ENCODE assay signal across 8 mouse cellular contexts in the genomic region with DNA sequence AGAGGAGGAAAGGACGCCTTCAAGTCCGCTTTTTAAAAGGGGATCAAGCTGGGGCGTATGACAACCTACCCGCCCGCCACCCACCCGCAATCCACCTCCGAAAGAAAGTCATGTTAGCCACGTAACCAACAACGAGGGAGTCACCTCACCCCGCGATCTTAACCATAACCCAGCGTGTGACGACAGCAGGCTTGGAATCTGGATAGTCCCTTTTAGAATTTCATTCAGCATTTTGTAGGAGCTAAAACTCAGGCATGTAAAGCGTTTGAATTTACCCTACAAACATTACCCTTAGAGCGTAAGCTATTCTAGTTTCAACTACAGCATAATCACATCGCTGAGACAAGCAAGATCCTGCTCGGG. TPM values are rescaled to one million over a fixed set of nuclear protein-coding genes. Genes with fewer than 3 reads are reported as not detected.
DNase-seq lines count a peak whose midpoint lies in the region; ATAC-seq and TF ChIP-seq lines count a peak whose summit lies in the region.

No protein-coding gene starts in this region.

- H3K36me3 ChIP-seq in spleen, adult 2 months (ENCODE audit: control insufficient read depth, insufficient read depth, low read length) = no peaks in the 10 kb centered on the region
- peaks cover 8% of the 10 kb centered on the region for H3K36me3 ChIP-seq in limb, embryonic 14.5 days (ENCODE audit: control insufficient read depth, insufficient read depth, low read length)
- H3K36me3 ChIP-seq in stomach, embryonic 15.5 days = 0 out of 2 replicates have a peak, but pooled peaks cover under 1% of the 10 kb centered on the region

- peak; percentile 42 for ATAC-seq in limb, embryonic 14.5 days (ENCODE audit: low FRiP score, low read depth)
- no peak; the same call in 1 of the 2 replicates for ATAC-seq in stomach, embryonic 15.5 days (ENCODE audit: insufficient read depth, low FRiP score, low read depth)

- H3K9me3 ChIP-seq in limb, embryonic 14.5 days (ENCODE audit: control insufficient read depth, low read length) = no peaks in the 10 kb centered on the region
- no peaks in the 10 kb centered on the region for H3K9me3 ChIP-seq in stomach, embryonic 15.5 days

- peak overlapping the region; percentile 79 for H3K9ac ChIP-seq in limb, embryonic 14.5 days (ENCODE audit: low read depth, low read length, severe bottlenecking)
- H3K9ac ChIP-seq in stomach, embryonic 15.5 days = peak overlapping the region; percentile 40; the same call in 1 of the 2 replicates

- peak overlapping the region; percentile 2; the same call in 1 of the 2 replicates for H3K27ac ChIP-seq in cerebellum, adult 2 months (ENCODE audit: insufficient read depth, low read length)
- H3K27ac ChIP-seq in spleen, adult 2 months (ENCODE audit: insufficient read depth, low read length) = peak overlapping the region; percentile 72
- H3K27ac ChIP-seq in limb, embryonic 14.5 days (replicated peaks; ENCODE audit: low read depth, low read length) = peak overlapping the region; percentile 81
- H3K27ac ChIP-seq in stomach, embryonic 15.5 days = peak overlapping the region; percentile 94

- TF ChIP-seq POLR2A in cerebellum, adult 2 months (IDR thresholded peaks at IDR 0.05; ENCODE audit: borderline replicate concordance, insufficient read depth, low read length) = no peak
- no peak for TF ChIP-seq POLR2A in spleen, adult 2 months (IDR thresholded peaks at IDR 0.05; ENCODE audit: low read depth, low read length)
- no peak for TF ChIP-seq POLR2A in limb, embryonic 14.5 days (IDR thresholded peaks at IDR 0.05; ENCODE audit: borderline replicate concordance, extremely low read depth, insufficient read depth, insufficient read length)

- WGBS in cerebellum, adult 2 months = under 1% methylated on average over 17 of the region's 17 CpGs
- under 1% methylated on average over 17 of the region's 17 CpGs for WGBS in spleen, adult 2 months
- WGBS in limb, embryonic 14.5 days = under 1% methylated on average over 17 of the region's 17 CpGs
- under 1% methylated on average over 17 of the region's 17 CpGs for whole genome bisulfite sequencing in stomach, embryonic 15.5 days

- H3K4me2 ChIP-seq in limb, embryonic 14.5 days (replicated peaks; ENCODE audit: low read depth, low read length, severe bottlenecking) = peak overlapping the region; percentile 79
- H3K4me2 ChIP-seq in stomach, embryonic 15.5 days = peak overlapping the region; percentile 75

- no peak for DNase-seq in cerebellum, adult 2 months
- no peak for DNase-seq in cerebellum, postnatal 10 days
- no peak for DNase-seq in spleen, adult 2 months (ENCODE audit: low read depth in 1 of 2, low spot score in 2 of 2)
- no peak for DNase-seq in spleen, postnatal 36 days (ENCODE audit: low spot score in 2 of 2)
- no peak for DNase-seq in limb, embryonic 14.5 days (ENCODE audit: low spot score)
- DNase-seq in urinary bladder, adult 2 months (ENCODE audit: low spot score) = no peak
- no peak for DNase-seq in gastrocnemius, postnatal 10 days

- peaks cover 8% of the 10 kb centered on the region for H3K4me1 ChIP-seq in cerebellum, adult 2 months (ENCODE audit: control insufficient read depth, insufficient read depth, low read length)
- H3K4me1 ChIP-seq in spleen, adult 2 months (ENCODE audit: control insufficient read depth, insufficient read depth, insufficient read length) = no peaks in the 10 kb centered on the region; the same call in 1 of the 2 replicates
- H3K4me1 ChIP-seq in limb, embryonic 14.5 days (ENCODE audit: control insufficient read depth, insufficient read depth, low read length) = peaks cover 6% of the 10 kb centered on the region
- no peaks in the 10 kb centered on the region; the same call in 1 of the 2 replicates for H3K4me1 ChIP-seq in stomach, embryonic 15.5 days

- peak overlapping the region; percentile 70 for H3K4me3 ChIP-seq in cerebellum, adult 2 months (replicated peaks; ENCODE audit: insufficient read depth, low read depth, low read length)
- peak overlapping the region; percentile 82 for H3K4me3 ChIP-seq in spleen, adult 2 months (ENCODE audit: extremely low read depth, insufficient read depth, insufficient read length)
- peak overlapping the region; percentile 76 for H3K4me3 ChIP-seq in limb, embryonic 14.5 days (replicated peaks; ENCODE audit: low read length)
- H3K4me3 ChIP-seq in stomach, embryonic 15.5 days (replicated peaks) = peak overlapping the region; percentile 73

- no peaks in the 10 kb centered on the region for H3K27me3 ChIP-seq in cerebellum, adult 2 months (ENCODE audit: control insufficient read depth, insufficient read depth, low read length)
- H3K27me3 ChIP-seq in spleen, adult 2 months (ENCODE audit: control insufficient read depth, insufficient read depth, low read length) = no peaks in the 10 kb centered on the region
- no peaks in the 10 kb centered on the region for H3K27me3 ChIP-seq in limb, embryonic 14.5 days (ENCODE audit: control insufficient read depth, insufficient read depth, low read length)
- no peaks in the 10 kb centered on the region for H3K27me3 ChIP-seq in stomach, embryonic 15.5 days (replicated peaks)

- TF ChIP-seq CTCF in cerebellum, adult 2 months (IDR thresholded peaks at IDR 0.05; ENCODE audit: borderline replicate concordance, insufficient read depth, low read depth, low read length) = no peak
- no peak for TF ChIP-seq CTCF in spleen, adult 2 months (IDR thresholded peaks at IDR 0.05; ENCODE audit: extremely low read depth, insufficient read depth, insufficient read length, insufficient replicate concordance)

RNA-seq across cellular contexts. Expression of a gene that starts 0.5 kb away (rescaled TPM):
- polyA plus RNA-seq in cerebellum, adult 2 months (2012; rRNA removed) = 50.4 and 52.6 TPM in 2 replicates
- polyA plus RNA-seq in spleen, adult 2 months (2012; rRNA removed) = 8.9 and 9.5 TPM in 2 replicates
- 26.5 and 39.5 TPM in 2 replicates for polyA plus RNA-seq in limb, embryonic 14.5 days (2012; rRNA removed)
- polyA plus RNA-seq in limb, embryonic 14.5 days (2014; fragmentation: Nextera tagmentation; extraction: Ambion mirVana) = 20.7 and 23.2 TPM in 2 replicates
- polyA plus RNA-seq in stomach, embryonic 15.5 days (2015; fragmentation: Nextera tagmentation; extraction: Ambion mirVana) = 29.4 and 34.2 TPM in 2 replicates
- 39.2 and 44.4 TPM in 2 replicates for polyA plus RNA-seq in urinary bladder, adult 2 months (2012; rRNA removed)
- total RNA-seq in gastrocnemius, postnatal 10 days (2021) = 10 to 100 TPM; 17.3 to 19.7 TPM

RNA-seq across cellular contexts. Expression of a gene that starts 17.2 kb away (rescaled TPM):
- polyA plus RNA-seq in cerebellum, adult 2 months (2012; rRNA removed) = 0.36 and 0.49 TPM in 2 replicates
- 1.4 TPM in 1 of 2 replicates, not detected in the other for polyA plus RNA-seq in spleen, adult 2 months (2012; rRNA removed)
- 1.2 and 1.7 TPM in 2 replicates for polyA plus RNA-seq in limb, embryonic 14.5 days (2012; rRNA removed)
- polyA plus RNA-seq in limb, embryonic 14.5 days (2014; fragmentation: Nextera tagmentation; extraction: Ambion mirVana) = 0.35 TPM in 1 of 2 replicates, not detected in the other
- 0.37 and 0.65 TPM in 2 replicates for polyA plus RNA-seq in stomach, embryonic 15.5 days (2015; fragmentation: Nextera tagmentation; extraction: Ambion mirVana)
- polyA plus RNA-seq in urinary bladder, adult 2 months (2012; rRNA removed) = 0.51 TPM in 1 of 2 replicates, not detected in the other
- total RNA-seq in gastrocnemius, postnatal 10 days (2021) = not detected

RNA-seq across cellular contexts. Expression of a gene that starts 43.2 kb away (rescaled TPM):
- 27.3 and 30.1 TPM in 2 replicates for polyA plus RNA-seq in cerebellum, adult 2 months (2012; rRNA removed)
- polyA plus RNA-seq in spleen, adult 2 months (2012; rRNA removed) = 4.0 and 5.3 TPM in 2 replicates
- 59.8 and 86.2 TPM in 2 replicates for polyA plus RNA-seq in limb, embryonic 14.5 days (2012; rRNA removed)
- 119 and 122 TPM in 2 replicates for polyA plus RNA-seq in limb, embryonic 14.5 days (2014; fragmentation: Nextera tagmentation; extraction: Ambion mirVana)
- polyA plus RNA-seq in stomach, embryonic 15.5 days (2015; fragmentation: Nextera tagmentation; extraction: Ambion mirVana) = 88.7 and 93.1 TPM in 2 replicates
- 15.9 and 35.9 TPM in 2 replicates for polyA plus RNA-seq in urinary bladder, adult 2 months (2012; rRNA removed)
- 10 to 100 TPM; 65.8 to 77.3 TPM for total RNA-seq in gastrocnemius, postnatal 10 days (2021)

Comparison
In these comparisons a context has a peak if more than half of its experiments do, and no peak if none do; other contexts are left out.
1. H3K27ac ChIP-seq: peak in every context shown above with its lines; median percentile 94 in stomach, embryonic 15.5 days; 81 in limb, embryonic 14.5 days; 72 in spleen, adult 2 months; 2 in cerebellum, adult 2 months.